8 mouse cellular contexts compared by ENCODE assay signal in the genomic region with DNA sequence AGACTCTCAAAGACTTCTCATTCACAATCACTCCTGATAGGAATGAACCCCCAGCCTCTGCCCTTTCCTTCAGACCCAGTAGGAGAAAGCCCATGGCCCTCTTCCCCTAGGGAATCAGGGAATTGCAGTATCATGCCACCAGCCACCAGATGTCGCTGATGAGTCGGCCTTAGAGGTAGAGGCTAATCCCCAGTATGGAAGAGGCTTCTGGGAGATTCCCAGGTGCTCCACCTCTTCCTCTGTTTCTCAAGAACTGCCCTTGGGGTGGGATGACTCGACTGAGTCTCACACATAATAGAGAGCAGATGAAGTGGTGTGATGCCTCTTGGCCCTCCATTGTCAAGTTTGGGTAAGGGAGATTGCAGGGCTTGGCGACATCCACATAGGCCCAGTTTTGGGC. TPM values are rescaled to one million over a fixed set of nuclear protein-coding genes. Genes with fewer than 3 reads are reported as not detected.
DNase-seq lines count a peak whose midpoint lies in the region; ATAC-seq and TF ChIP-seq lines count a peak whose summit lies in the region.

No protein-coding gene starts in this region.

- H3K9me3 ChIP-seq in G1E (replicated peaks) = no peaks in the 10 kb centered on the region
- H3K9me3 ChIP-seq in limb, embryonic 10.5 days (replicated peaks) = no peaks in the 10 kb centered on the region

- no peak overlapping the region for H3K4me3 ChIP-seq in G1E (ENCODE audit: low read depth, low read length)
- no peak overlapping the region for H3K4me3 ChIP-seq in limb, embryonic 10.5 days

- no peaks in the 10 kb centered on the region for H3K36me3 ChIP-seq in G1E (replicated peaks)
- no peaks in the 10 kb centered on the region for H3K36me3 ChIP-seq in limb, embryonic 10.5 days

- peaks cover 41% of the 10 kb centered on the region for H3K27me3 ChIP-seq in G1E (ENCODE audit: insufficient read depth, low read length)
- peaks cover 47% of the 10 kb centered on the region for H3K27me3 ChIP-seq in limb, embryonic 10.5 days (ENCODE audit: low read depth, poor library complexity, severe bottlenecking)

- ATAC-seq in G1E (ENCODE audit: extremely low read depth, insufficient number of reproducible peaks, low FRiP score, poor library complexity, severe bottlenecking) = no peak

- peaks cover 59% of the 10 kb centered on the region for H3K4me1 ChIP-seq in G1E (ENCODE audit: insufficient read depth, low read depth, low read length)
- peaks cover 29% of the 10 kb centered on the region for H3K4me1 ChIP-seq in limb, embryonic 10.5 days

- 27% methylated on average over 4 of the region's 4 CpGs for WGBS in limb, embryonic 10.5 days

- TF ChIP-seq CTCF in G1E (IDR thresholded peaks at IDR 0.05; ENCODE audit: low read depth, low read length) = peak; percentile 100
- TF ChIP-seq CTCF in brain, embryonic 14.5 days (IDR thresholded peaks at IDR 0.05; ENCODE audit: borderline replicate concordance, extremely low read depth, insufficient read depth, insufficient read length) = peak; percentile 90

- H3K27ac ChIP-seq in limb, embryonic 10.5 days = no peak overlapping the region

- DNase-seq in layer of hippocampus, postnatal 10 days (ENCODE audit: low spot score in 2 of 2) = peak; percentile 78 to 82
- no peak for DNase-seq in layer of hippocampus, adult 9-10 months (ENCODE audit: low spot score)
- peak; percentile 64 for DNase-seq in G1E (ENCODE audit: low spot score)
- DNase-seq in brain, embryonic 14.5 days (ENCODE audit: low read depth) = peak; percentile 80
- peak; percentile 76 for DNase-seq in forelimb bud, embryonic 11.5 days (ENCODE audit: low read depth, low spot score)
- peak; percentile 83 for DNase-seq in limb, embryonic 10.5 days (ENCODE audit: low spot score)
- DNase-seq in ovary, postnatal 14 days (ENCODE audit: low spot score) = peak; percentile 73
- DNase-seq in yolk sac, embryonic 10.5 days (ENCODE audit: low spot score) = no peak

- TF ChIP-seq POLR2A in brain, embryonic 14.5 days (IDR thresholded peaks at IDR 0.05; ENCODE audit: borderline replicate concordance, extremely low read depth, insufficient read depth, insufficient read length, poor library complexity, severe bottlenecking) = no peak

RNA-seq across cellular contexts. Expression of gene Optc, which starts 3.7 kb away (rescaled TPM):
- 1 to 10 TPM in 1 of 2 experiments, under 1 TPM in 1; 0.94 to 1.1 TPM for total RNA-seq in layer of hippocampus, postnatal 10 days (2021)
- total RNA-seq in G1E (2014; fragmentation: Nextera tagmentation) (not detected in 2 replicates), G1E (2017) (0.12 TPM in 1 of 2 replicates, not detected in the other)
- not detected in 2 replicates for polyA plus RNA-seq in G1E (2012)
- 9.0 and 9.2 TPM in 2 replicates for polyA plus RNA-seq in brain, embryonic 14.5 days (2012; rRNA removed)
- 0.24 and 0.41 TPM in 2 replicates for polyA plus RNA-seq in limb, embryonic 10.5 days (2016; fragmentation: Nextera tagmentation; extraction: Ambion mirVana)

RNA-seq across cellular contexts. Expression of gene Prelp, which starts 9.8 kb away (rescaled TPM):
- 1 to 10 TPM; 4.1 to 4.6 TPM for total RNA-seq in layer of hippocampus, postnatal 10 days (2021)
- total RNA-seq in G1E (2014; fragmentation: Nextera tagmentation) (not detected in 2 replicates), G1E (2017) (0.06 and 0.11 TPM in 2 replicates)
- polyA plus RNA-seq in G1E (2012) = 0.04 and 0.10 TPM in 2 replicates
- 3.1 and 8.2 TPM in 2 replicates for polyA plus RNA-seq in brain, embryonic 14.5 days (2012; rRNA removed)
- polyA plus RNA-seq in limb, embryonic 10.5 days (2016; fragmentation: Nextera tagmentation; extraction: Ambion mirVana) = 0.18 and 0.56 TPM in 2 replicates

Comparison
In these comparisons a context has a peak if more than half of its experiments do, and no peak if none do; other contexts are left out.
1. DNase-seq: peak in layer of hippocampus, postnatal 10 days (2 of 2), G1E (single experiment), brain, embryonic 14.5 days (single experiment), forelimb bud, embryonic 11.5 days (single experiment), limb, embryonic 10.5 days (single experiment) and ovary, postnatal 14 days (single experiment); none in layer of hippocampus, adult 9-10 months (single experiment) and yolk sac, embryonic 10.5 days (single experiment).